Mouse (Mus musculus) fat pad, adult 2 months (tissue): ENCODE results near the gene Fdps.
"Not testable (repeated sequence)": the region's sequence is repeated elsewhere in the genome, so short reads cannot be mapped to it uniquely, and the experiment has no call there.

ENCODE experiments used
- DNase-seq: peaks from one replicate; pipeline ENCODE4 v3.0.0-alpha.2; 2011; ENCODE audit warnings: low read depth, low spot score; ENCODE audit errors: extremely low read depth

The Fdps gene

DNA sequence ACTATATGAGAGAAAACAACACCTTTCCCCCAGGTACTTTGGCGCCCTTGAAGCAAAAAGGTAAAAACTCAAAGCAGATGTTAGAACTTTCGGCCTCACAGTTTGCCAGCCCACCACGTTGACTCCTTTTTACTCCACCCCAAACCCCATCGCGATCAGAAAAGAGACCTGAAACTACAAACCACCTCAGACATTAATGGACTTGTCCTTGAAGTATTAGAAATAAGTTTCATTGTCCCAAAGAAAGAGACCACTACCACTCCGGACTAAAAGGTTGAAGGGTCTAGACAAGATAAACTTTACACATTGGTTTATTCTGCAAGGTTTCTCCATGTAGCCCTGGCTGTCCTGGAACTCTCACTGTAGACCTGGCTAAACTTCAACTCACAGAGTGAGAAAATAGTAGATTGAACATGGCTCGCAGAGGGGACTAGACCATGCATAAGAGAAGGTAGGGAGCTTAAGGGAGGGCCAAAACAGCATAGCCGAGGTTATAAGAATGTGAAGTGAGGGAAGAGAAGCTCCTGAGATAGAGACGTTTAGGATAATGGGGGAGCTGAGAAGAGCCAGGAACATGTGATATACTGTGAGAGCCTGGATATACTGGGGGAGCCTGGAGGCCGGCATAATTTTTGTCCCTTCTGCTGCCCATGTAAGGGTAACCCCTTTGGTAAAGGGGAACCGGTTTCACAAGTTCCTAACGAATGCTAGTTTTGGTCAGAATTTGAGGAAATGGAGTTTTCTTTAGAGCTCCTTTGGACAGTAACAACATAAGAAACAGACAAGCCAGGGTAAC is 934 bp upstream of the Fdps start:
- DNase-seq, result no peak

DNA sequence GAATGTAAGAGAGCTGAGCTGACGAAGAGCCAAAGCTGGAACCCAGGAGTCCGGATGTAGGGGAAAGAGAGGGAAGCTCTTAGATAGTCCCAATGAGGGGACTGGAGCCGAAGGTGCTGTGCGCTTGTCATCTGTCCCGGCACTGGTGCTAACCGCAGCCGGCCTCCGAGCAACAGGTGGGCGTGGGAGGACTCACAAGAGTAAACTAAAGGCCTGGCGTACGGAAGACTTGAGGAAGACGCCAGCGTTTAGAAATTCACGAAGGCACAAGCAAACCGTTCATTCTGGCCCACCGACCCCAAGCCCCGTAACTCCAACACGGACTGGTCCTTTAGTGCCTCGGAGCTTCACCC is 324 bp downstream of the Fdps start:
- DNase-seq, result no peak

DNA sequence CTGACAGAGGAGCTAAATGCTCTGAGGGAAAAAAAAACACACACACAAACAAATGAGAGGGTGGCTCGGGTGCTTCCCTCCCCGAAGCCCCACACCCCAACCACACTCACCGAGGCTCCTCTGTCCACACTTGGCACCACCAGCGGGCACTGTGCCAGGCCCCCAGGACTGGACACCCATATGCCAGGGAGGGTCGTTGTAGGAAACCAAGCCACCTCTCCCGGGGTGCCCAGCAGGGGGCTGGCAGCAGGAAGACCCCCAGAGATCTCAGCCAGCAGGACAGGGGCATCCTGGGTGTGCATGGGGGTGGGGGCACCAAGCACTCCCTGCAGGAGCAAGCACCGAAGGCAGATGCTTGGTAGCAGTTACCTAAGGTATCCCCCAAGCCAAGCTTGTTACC is 948 bp downstream of the Fdps start, which contains the start of gene Gm43738:
Gene Gm43738 (minus strand): TSS at position 289 of the 400 bp plus-strand sequence.
- DNase-seq, result no peak

DNA sequence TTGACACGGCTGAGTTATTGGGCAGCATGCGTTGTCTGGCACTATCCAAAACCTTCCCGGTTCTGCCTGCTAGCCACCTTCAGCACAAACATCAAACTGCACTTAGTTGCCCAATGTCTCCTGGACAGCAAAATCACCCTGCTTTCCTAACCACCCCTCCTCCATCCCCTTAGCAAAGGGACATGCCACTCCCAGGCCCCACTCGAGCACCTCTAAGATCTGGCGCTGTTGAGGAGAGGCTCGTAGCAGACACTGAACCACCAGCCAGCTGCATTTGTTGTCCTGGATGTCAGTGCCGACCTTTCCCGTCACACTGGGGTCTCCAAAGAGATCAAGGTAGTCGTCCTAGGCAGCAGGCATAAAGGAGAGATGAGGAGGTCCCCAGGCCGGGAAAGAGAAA is 7.7 kb downstream of the Fdps start:
- DNase-seq, result no peak

DNA sequence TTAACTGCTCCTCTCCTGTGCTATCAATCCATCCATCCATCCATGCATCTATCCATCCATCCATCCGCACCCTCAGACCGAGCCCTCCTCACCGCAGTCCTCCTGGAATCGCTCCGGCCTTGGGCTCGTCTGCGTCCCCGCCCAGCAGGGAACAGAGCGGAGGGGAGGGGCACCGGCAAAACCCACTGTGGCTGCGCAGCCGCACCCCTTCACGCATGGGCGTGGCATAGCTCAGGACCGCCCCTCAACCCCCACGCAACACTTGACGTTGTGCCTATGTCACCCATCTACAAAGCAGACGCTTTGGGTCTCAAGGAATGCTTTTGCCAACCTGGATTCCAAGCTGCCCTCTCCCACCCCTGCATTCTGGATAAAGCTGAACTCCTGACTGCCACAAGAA is 8.6 kb downstream of the Fdps start, which contains the start of gene Rusc1:
Gene Rusc1 (minus strand): TSS at position 137 of the 400 bp plus-strand sequence.
- DNase-seq, result no peak

DNA sequence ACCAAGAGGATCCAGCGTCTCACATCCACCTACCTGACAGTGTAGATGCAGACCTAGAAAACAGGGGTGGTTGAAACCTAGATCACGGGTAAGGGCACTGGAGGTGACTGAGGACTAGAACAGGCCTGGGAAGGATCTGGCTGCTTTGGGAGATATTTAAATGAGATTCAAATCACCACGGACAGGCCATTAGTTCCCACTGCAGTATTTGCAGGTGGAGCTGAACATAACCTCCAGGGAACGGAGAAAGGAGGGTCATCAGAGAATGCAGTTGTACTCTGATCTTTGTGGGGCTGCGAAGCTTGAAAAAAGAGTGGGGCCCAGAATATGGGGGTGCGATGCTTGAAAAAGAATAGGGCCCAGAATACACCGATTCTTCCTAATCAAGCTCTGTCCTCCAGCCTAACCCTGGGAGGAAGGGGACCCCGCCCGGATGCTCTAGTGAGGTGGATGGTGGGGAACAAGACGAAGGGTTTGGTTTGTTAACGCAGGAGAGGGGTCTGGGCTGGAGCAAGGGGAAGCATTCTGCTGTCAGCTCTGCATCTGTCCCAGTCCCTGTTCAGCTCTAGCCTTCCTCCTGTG is 9.2 kb downstream of the Fdps start:
- DNase-seq, result no peak

DNA sequence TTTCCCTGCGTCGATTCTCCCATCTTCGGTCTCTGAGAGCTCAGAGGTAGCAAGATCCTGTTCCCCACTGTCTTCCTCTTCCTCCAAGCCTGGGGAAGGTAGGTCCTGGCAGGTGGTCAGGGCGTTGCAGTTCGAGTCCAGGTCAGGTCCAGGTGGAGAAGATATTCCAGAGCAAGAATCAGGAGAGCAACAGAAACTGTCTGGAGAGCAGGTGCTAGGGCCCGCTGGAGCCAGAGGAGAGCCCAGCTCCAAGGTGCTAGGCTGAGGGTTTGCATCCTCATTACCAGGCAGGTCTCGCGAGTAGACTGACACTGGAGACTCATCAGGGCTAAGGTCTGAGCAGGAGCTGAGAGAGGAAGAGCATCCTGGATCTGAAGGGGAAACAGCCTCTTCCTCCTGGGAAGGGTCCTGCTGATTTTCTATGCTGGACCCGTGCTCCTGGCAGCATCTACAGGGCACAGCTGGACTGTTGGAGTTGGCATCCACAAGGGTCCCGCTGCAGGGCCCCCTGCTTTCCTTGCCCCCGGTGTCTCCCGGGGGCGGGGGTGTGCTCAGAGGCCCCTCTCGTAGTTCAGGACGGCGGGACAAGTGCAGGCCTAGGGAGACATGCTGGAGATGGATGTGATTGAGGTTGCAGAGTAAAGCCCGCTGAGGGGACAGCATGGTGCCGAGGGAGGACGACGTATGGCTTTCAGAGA is 9.8 kb downstream of the Fdps start:
- no peak for DNase-seq

DNA sequence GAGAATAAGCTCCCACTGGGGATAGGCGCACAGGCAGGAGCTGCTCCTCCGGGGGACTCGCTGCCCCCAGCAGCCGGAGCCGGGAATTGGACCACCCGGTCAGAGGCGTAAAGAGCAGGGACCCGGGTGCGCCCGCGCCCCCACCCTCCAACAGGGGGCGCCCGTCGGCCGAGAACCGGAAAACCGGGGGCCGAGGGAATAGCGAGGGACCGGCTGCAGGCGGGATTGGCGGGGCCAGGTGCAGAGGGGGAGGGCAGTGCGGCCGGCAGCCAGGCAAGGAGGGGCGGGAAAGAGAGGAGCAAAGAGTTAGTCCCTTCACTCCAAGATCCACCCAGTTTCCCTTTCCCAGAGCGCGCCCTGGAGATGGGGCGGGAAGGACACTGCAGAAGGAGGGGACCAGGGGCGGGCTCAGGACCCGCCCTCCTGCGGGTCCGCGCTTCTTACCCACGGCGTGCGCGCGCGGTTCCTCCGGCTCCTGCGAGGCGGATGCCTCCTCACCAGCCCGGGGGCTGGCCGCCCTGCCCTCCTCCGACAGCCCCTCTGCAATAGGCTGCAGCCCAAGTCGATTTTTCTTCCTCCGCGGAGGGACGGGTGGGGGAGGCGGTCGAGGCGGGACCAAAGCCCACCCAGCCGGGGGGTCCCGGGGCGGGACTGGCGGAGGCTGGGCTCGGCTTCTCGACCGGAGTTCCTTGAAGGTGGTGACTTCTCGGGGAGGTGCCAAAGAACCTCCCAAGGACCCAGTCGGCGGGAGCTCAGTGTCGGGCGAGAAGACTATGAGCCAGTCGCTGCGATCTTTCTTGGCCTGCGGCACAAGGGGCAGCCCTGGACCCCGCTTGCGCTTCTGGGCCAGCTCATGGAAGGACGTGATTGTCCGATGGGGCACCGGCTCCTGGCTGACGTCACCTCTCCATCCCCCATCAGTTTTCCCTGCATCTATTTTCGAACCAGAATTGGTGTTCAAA is 10.8 kb downstream of the Fdps start:
- DNase-seq, result no peak

DNA sequence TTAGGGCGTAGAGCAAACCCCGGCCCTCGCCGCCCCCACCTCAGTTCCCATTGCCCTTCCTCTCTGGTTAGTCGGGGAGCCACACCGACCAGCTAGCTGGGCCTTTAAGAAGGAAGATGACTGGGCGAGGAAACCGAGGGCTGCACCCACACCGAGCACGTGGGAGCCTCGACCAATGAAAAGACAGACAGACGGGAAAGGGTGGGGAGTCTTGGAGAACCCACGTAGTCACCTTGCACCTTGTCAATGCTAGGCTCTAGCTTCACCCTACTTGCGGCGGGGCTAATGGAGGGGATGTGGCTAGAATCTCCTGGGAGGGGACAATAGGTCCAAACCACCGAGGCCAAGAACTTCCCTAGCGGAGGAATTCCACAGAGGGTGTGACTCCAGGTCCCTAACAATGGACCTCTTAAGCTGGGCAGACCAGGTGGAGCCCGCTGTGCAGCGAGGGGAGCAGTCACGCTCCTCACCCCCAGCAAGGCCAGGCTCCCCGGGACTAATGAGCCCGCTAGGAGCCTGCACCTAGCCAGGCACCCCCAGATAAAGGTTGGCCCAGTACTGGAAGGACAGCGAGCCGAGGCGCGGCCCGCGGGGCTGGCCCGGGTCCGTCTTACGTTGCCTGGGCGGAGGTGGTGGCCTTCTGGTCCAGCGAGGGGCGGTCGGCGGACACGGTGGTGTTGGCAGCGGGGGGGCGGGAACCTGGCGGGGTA is 11.7 kb downstream of the Fdps start:
- DNase-seq, result peak; percentile 54

DNA sequence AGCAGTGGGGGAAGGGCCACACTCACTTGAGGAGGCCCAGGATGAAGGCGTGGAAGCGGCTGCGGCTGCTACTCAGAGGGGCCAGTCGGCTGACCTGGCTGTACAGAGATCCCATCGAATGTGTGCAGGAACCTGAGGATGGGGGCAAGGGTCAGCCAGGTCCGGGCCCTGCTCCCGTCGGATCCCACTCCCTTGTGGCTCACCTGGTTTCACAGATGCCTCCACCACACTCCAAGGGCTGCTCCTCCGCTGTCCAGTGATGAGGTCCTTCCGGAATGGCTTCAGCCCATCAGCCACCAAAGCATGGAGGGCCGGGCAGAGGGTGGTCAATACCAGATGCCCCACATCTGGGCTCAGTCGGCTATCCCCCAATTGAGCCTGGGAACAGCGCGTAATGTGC is 12.8 kb downstream of the Fdps start:
- DNase-seq, result no peak

DNA sequence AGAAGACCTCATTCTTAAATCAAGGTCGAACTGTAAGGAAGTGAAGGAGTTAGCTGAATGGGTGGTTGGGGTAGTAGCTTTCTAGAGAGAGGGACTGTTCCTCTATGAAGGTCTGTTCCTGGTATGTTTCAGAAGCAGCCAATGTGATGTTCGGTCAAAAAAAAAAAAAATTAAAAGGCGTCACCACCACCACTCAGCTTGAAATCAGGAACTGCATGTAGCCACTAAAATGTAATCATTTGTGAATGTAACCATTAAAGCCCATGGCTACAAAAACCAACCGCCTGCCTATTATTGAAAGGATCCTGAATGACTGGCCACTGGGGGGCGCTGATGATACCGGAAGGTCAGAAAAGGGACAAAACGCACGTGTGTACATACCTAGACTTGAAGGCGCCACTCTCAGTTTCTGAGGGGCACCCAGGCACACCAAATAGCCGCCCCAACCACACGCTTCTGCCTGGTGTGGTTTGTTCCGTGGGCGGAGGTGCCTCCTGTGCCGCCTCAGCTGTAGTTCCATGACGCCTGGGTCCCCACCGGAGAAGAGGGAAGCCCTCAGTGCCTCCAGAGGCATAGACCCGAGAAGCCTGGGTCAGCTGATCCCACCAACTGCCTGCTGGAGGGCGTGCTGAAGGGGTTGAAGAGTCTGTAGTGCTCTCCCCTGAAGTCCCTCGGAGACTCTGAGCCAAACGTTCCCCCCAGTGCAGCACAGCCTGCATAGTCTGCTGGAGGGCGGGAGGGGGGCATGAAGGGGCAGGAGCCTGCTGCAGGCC is 14.2 kb downstream of the Fdps start:
- DNase-seq, result no peak

DNA sequence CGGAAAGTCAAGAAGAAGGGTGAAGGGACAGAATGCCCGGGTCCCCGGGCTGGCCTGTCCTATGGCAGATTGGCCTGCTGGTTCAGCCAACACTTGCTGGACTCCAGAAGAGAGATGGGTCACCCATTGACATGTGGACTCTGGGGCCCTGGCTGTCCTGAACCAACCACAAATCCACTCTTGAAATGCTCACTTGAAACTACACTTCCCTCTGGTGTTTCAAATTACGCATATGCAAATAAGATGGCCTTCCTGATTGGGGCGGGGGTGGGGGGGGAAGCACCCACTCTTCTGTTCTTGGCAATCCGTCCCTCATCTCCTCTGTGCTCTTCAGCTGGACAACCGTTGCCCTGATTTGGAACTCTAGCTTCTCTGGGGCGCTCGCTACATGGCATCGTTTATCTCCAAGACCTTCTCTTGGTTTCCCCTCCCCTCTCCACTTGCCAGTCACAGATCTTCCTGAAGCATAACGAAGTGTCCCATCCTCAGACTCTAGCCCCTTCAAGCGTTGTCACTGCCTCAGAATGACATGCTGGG is 17.0 kb downstream of the Fdps start:
- DNase-seq, result no peak

DNA sequence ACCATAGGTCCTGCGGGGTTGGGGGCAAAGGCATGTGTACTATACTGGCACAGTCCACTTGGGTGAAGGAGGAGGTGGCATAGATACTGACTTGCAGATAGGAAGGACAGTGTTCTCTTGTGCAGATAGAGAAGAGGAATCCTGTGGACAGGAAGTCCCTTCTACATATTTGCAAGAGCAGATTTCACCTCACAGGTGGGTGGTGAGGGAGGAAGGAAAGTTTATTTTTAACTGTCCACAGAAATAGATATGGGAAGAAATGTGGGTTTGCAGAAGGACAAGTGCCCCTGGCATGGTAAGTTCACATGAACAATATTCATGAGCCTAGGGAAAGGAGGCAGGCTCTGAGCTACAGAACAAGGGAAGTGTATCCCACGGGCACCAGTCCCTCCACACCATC is 17.6 kb downstream of the Fdps start:
- DNase-seq, result no peak

DNA sequence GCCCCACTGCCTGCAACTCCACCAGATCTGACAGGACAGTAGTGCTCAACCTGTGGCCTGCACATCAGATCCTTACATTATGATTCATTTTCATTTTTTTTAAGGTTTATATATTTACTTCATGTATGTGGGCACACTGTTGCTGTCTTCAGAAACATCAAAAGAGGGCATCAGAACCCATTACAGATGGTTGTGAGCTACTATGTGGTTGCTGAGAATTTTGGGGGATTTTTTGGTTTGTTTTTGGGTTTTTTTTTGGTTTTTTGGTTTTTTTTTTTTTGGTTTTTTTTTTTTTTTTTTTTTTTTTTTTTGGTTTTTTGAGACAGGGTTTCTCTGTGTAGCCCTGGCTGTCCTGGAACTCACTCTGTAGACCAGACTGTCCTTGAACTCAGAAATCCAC is 19.5 kb downstream of the Fdps start:
- not testable (repeated sequence) for DNase-seq

DNA sequence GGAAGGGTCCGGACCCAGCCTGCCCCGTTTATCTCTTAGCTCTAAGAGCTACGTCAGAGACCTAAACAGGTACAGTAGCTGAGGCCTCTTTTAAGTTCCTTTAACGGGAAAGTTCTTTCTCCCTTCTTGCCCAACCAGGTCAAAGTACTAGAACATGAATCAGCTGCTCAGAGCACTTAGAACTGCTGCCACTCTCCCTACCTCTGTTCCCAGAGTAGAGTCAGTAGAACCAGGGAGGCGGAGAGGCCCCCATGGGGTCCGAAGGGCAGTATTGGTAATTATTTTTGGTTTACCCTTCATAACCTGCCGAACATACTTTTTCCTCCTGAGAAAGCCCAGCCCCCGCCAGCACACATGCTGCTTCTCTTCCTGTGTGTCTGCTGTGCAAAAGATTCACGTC is 24.4 kb downstream of the Fdps start:
- DNase-seq, result no peak

DNA sequence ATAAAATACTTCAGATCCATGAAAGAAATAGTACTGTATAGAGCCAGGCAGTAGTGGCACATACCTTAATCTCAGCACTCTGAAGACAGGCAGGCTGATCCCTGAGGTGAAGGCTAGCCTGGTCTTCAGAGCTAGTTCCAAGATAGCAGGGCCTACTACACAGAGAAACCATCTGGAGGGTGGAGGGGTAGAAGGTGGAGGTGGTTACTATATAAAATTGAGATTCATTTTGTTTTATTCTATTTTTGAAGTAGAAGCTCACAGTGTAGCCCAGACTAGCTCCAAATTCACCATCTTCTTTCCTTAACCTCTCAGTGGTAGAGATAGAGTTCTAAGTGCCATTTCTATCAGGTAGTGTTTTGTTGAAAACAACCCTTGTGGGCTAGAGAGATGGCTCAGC is 34.5 kb downstream of the Fdps start:
- DNase-seq, result no peak

DNA sequence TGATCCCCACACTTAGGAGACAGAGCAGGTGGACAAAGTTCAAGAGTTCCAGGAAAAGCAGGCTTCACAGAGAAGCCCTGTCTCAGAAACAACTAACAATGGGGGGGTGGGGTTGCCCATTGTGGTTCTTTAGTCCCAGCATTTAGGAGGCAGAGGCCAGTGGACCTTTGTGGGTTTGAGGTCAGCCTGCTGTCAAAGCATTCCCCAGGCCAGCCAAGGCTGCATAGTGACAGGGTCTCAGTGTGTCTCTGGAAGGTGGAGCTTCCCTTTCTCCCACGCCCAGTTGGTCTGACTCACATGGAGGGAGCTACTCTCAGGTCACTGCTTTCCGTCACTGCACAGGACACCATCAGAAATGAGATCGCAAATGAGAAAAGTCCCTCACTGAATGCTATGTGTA is 40.1 kb downstream of the Fdps start:
- DNase-seq, result no peak

DNA sequence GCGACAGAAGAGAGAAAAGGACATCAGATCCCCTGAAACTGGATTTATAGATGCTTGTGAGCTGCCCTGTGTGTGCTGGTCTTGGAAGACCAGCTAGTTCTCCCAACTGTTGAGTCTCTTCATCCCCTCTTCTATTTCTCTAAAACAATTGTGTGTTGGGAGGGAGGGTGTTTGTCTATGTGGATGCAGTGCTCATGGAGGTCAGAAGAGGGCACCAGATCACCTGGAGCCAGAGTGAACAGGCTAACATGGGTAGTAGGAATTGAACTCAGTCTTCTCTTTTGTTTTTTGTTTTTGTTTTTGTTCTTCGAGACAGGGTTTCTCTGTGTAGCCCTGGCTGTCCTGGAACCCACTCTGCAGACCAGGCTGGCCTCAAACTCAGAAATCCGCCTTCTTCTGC is 43.0 kb downstream of the Fdps start:
- no peak for DNase-seq

DNA sequence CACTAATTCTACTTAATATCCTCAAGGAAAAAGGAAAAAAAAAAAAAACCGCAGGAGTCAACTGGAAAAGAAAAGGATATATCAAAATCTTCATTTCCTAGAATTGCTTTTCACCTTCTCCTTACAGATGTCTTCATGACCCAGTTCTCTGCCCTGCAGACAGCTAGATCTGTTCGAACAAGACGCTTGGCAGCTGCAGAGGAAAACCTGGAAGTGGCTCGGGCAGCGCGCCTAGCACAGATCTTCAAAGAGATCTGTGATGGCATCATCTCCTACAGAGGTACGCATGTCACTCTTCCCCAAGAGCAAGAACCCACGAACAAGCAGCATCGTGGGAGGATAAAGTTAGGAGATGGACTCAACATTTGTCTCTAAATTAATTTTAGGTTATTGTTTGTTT is 43.4 kb downstream of the Fdps start:
- peak; percentile 68 for DNase-seq
